ENCODE assay signal across 11 mouse cellular contexts in the genomic region with DNA sequence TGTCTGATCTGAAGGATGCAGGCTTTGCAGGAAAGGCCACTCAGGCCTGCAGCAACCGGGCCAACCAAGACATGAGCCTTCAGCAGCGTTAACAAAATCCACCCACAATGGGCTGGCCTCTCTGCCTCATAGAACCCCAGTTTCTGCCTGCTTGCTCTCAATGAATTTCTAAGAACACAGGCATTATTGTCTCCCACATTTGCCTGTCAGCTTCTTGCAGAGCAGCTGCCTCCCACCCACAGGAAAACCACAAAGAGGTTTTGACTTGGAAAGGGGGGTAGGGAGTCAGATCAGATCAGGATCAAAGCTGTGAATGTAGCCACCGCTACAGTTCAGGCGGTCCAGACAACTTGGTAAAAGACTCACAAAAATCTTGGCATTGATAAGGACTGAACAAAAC. TPM values are rescaled to one million over a fixed set of nuclear protein-coding genes. Genes with fewer than 3 reads are reported as not detected.
DNase-seq lines count a peak whose midpoint lies in the region; ATAC-seq and TF ChIP-seq lines count a peak whose summit lies in the region.
"Had no signal": no experiment of that assay in that cellular context is flagged by ENCODE, and none has a peak within 500 bp of the region (broad histone marks: within the 10 kb centered on the region; RNA-seq: fewer than 3 reads in every experiment).

No protein-coding gene starts in this region.

- H3K4me1 ChIP-seq in stomach, embryonic 15.5 days: peaks cover 9% of the 10 kb centered on the region; the same call in 1 of the 2 replicates
- H3K4me1 ChIP-seq in stomach, postnatal 0 days (replicated peaks; ENCODE audit: control insufficient read depth, insufficient read depth): no peaks in the 10 kb centered on the region
- H3K4me1 ChIP-seq in forebrain, embryonic 16.5 days (replicated peaks; ENCODE audit: control insufficient read depth, insufficient read depth, low read length): 0 out of 2 replicates have a peak, but pooled peaks cover 2% of the 10 kb centered on the region

- no peak overlapping the region for H3K9ac ChIP-seq in stomach, embryonic 15.5 days
- H3K9ac ChIP-seq in stomach, postnatal 0 days (ENCODE audit: low read length): no peak overlapping the region
- H3K9ac ChIP-seq in forebrain, embryonic 16.5 days (replicated peaks; ENCODE audit: low read depth, low read length): no peak overlapping the region
- H3K9ac ChIP-seq: neural tube, embryonic 13.5 days had no signal

- H3K36me3 ChIP-seq in stomach, embryonic 15.5 days: peaks cover 3% of the 10 kb centered on the region; the same call in 1 of the 2 replicates
- no peaks in the 10 kb centered on the region for H3K36me3 ChIP-seq in stomach, postnatal 0 days (ENCODE audit: control insufficient read depth, insufficient read depth, low read length)
- no peaks in the 10 kb centered on the region for H3K36me3 ChIP-seq in forebrain, embryonic 16.5 days (ENCODE audit: control insufficient read depth, insufficient read depth)
- H3K36me3 ChIP-seq: neural tube, embryonic 13.5 days had no signal

- no peak for TF ChIP-seq EP300 in stomach, postnatal 0 days (optimal IDR thresholded peaks at IDR 0.05)

- no peak for DNase-seq in gastrocnemius, adult 2 months
- DNase-seq in gastrocnemius, postnatal 36 days: no peak
- DNase-seq in stomach, postnatal 0 days (ENCODE audit: low spot score): no peak
- DNase-seq in retina, embryonic 14.5 days (ENCODE audit: low spot score): peak; percentile 55
- no peak for DNase-seq in natural killer cell, adult 2 months (ENCODE audit: low spot score in 2 of 2)
- DNase-seq: adrenal gland, adult 8-10 months; lung, adult 2 months had no signal

- H3K27me3 ChIP-seq in stomach, embryonic 15.5 days (replicated peaks): no peaks in the 10 kb centered on the region
- H3K27me3 ChIP-seq in stomach, postnatal 0 days (ENCODE audit: control insufficient read depth, insufficient read depth, low read length): no peaks in the 10 kb centered on the region
- H3K27me3 ChIP-seq in forebrain, embryonic 16.5 days (replicated peaks; ENCODE audit: control insufficient read depth, insufficient read depth, low read length): no peaks in the 10 kb centered on the region
- H3K27me3 ChIP-seq: neural tube, embryonic 13.5 days had no signal

- H3K4me2 ChIP-seq in stomach, embryonic 15.5 days: no peak overlapping the region
- no peak overlapping the region for H3K4me2 ChIP-seq in stomach, postnatal 0 days (replicated peaks; ENCODE audit: low read depth)
- H3K4me2 ChIP-seq in forebrain, embryonic 16.5 days (ENCODE audit: low read length): no peak overlapping the region
- H3K4me2 ChIP-seq: neural tube, embryonic 13.5 days had no signal

- H3K9me3 ChIP-seq in stomach, embryonic 15.5 days: no peaks in the 10 kb centered on the region
- H3K9me3 ChIP-seq in stomach, postnatal 0 days (ENCODE audit: control insufficient read depth, low read length): no peaks in the 10 kb centered on the region
- no peaks in the 10 kb centered on the region for H3K9me3 ChIP-seq in forebrain, embryonic 16.5 days (ENCODE audit: control insufficient read depth, low read length)
- H3K9me3 ChIP-seq: neural tube, embryonic 13.5 days had no signal

- intact Hi-C loops in gastrocnemius, adult 2 months (cut with DNase I): no loop called here
- intact Hi-C loops in gastrocnemius, postnatal 36 days (cut with DNase I): no loop called here

- peak overlapping the region; percentile 67 for H3K27ac ChIP-seq in gastrocnemius, adult 2 months
- 0 out of 2 replicates have a peak overlapping the region, but pooled peaks have one; percentile 31 for H3K27ac ChIP-seq in stomach, embryonic 15.5 days
- no peak overlapping the region for H3K27ac ChIP-seq in stomach, postnatal 0 days (replicated peaks)
- no peak overlapping the region for H3K27ac ChIP-seq in forebrain, embryonic 16.5 days (ENCODE audit: low read length)
- H3K27ac ChIP-seq: neural tube, embryonic 13.5 days had no signal

- WGBS in stomach, embryonic 15.5 days: 60% methylated on average over 4 of the region's 4 CpGs
- WGBS in stomach, postnatal 0 days: 54% methylated on average over 4 of the region's 4 CpGs
- WGBS in forebrain, embryonic 16.5 days: 4% methylated on average over 4 of the region's 4 CpGs

- ATAC-seq in stomach, embryonic 15.5 days (ENCODE audit: insufficient read depth, low FRiP score, low read depth): no peak
- ATAC-seq in stomach, postnatal 0 days (ENCODE audit: low FRiP score, low TSS enrichment): no peak
- peak; percentile 28; the same call in 1 of the 2 replicates for ATAC-seq in forebrain, embryonic 16.5 days
- ATAC-seq in erythroblast, adult 5-6 weeks (replicated peaks; ENCODE audit: low FRiP score, poor library complexity, severe bottlenecking): no peak

- no peak overlapping the region for H3K4me3 ChIP-seq in gastrocnemius, adult 2 months
- H3K4me3 ChIP-seq in stomach, embryonic 15.5 days (replicated peaks): no peak overlapping the region
- H3K4me3 ChIP-seq in stomach, postnatal 0 days (ENCODE audit: low read depth, low read length): no peak overlapping the region
- no peak overlapping the region for H3K4me3 ChIP-seq in forebrain, embryonic 16.5 days (replicated peaks; ENCODE audit: low read length)
- H3K4me3 ChIP-seq: neural tube, embryonic 13.5 days had no signal

- TF ChIP-seq CTCF in gastrocnemius, adult 2 months (IDR thresholded peaks at IDR 0.05): no peak
- TF ChIP-seq CTCF in stomach, postnatal 0 days (IDR thresholded peaks at IDR 0.05; ENCODE audit: low read depth): no peak

RNA-seq across cellular contexts. Expression of gene Rab20, which starts 25.5 kb away (rescaled TPM):
- total RNA-seq in gastrocnemius, adult 2 months (2021): 1 to 10 TPM; 1.3 to 2.5 TPM
- 1 to 10 TPM; 1.2 to 1.9 TPM for total RNA-seq in gastrocnemius, postnatal 36 days (2021)
- polyA plus RNA-seq in stomach, embryonic 15.5 days (2015; fragmentation: Nextera tagmentation; extraction: Ambion mirVana): 8.7 and 9.3 TPM in 2 replicates
- 9.6 and 9.9 TPM in 2 replicates for polyA plus RNA-seq in stomach, postnatal 0 days (2015; fragmentation: Nextera tagmentation; extraction: Ambion mirVana)
- 0.63 and 0.77 TPM in 2 replicates for polyA plus RNA-seq in forebrain, embryonic 16.5 days (2015; fragmentation: Nextera tagmentation; extraction: Ambion mirVana)
- 0.63 and 4.8 TPM in 2 replicates for total RNA-seq in erythroblast, adult 5-6 weeks (2015; ENCODE audit: low replicate concordance)
- total RNA-seq in erythroblast, adult 5-6 weeks (2017; ENCODE audit: low replicate concordance): 1.5 and 4.4 TPM in 2 replicates

RNA-seq across cellular contexts. Expression of gene Naxd, which starts 44.3 kb away (rescaled TPM):
- total RNA-seq in gastrocnemius, adult 2 months (2021): 10 to 100 TPM; 28.1 to 31.2 TPM
- 10 to 100 TPM; 25.2 to 27.7 TPM for total RNA-seq in gastrocnemius, postnatal 36 days (2021)
- polyA plus RNA-seq in stomach, embryonic 15.5 days (2015; fragmentation: Nextera tagmentation; extraction: Ambion mirVana): 105 and 110 TPM in 2 replicates
- polyA plus RNA-seq in stomach, postnatal 0 days (2015; fragmentation: Nextera tagmentation; extraction: Ambion mirVana): 79.1 and 84.8 TPM in 2 replicates
- polyA plus RNA-seq in forebrain, embryonic 16.5 days (2015; fragmentation: Nextera tagmentation; extraction: Ambion mirVana): 148 and 168 TPM in 2 replicates
- 11.0 and 14.8 TPM in 2 replicates for total RNA-seq in erythroblast, adult 5-6 weeks (2015; ENCODE audit: low replicate concordance)
- 11.7 and 13.9 TPM in 2 replicates for total RNA-seq in erythroblast, adult 5-6 weeks (2017; ENCODE audit: low replicate concordance)

Comparison
In these comparisons a context has a peak if more than half of its experiments do, and no peak if none do; other contexts are left out.
1. H3K27ac ChIP-seq: peak in gastrocnemius, adult 2 months (single experiment) and stomach, embryonic 15.5 days (single experiment); none in stomach, postnatal 0 days (single experiment) and forebrain, embryonic 16.5 days (single experiment).